ENCODE assay signal across 9 mouse cellular contexts in genomic region chr5:130950894-130951400, GRCm38 (mm10).
A peak's percentile ranks its signal among the peaks of the same experiment; 100 is the strongest.
DNase-seq lines count a peak whose midpoint lies in the region; ATAC-seq and TF ChIP-seq lines count a peak whose summit lies in the region.
"Had no signal": no experiment of that assay in that cellular context is flagged by ENCODE, and none has a peak within 500 bp of the region (broad histone marks: within the 10 kb centered on the region; RNA-seq: fewer than 3 reads in every experiment).

No protein-coding gene starts in this region.

- H3K9me3 ChIP-seq in hindbrain, postnatal 0 days (ENCODE audit: low read length), result no peaks in the 10 kb centered on the region
- H3K9me3 ChIP-seq in hindbrain, embryonic 14.5 days (ENCODE audit: control insufficient read depth, low read length), result no peaks in the 10 kb centered on the region
- no peaks in the 10 kb centered on the region for H3K9me3 ChIP-seq in ES-Bruce4 (replicated peaks; ENCODE audit: control insufficient read depth, insufficient read depth, low read length, poor library complexity, severe bottlenecking)
- H3K9me3 ChIP-seq: liver, embryonic 15.5 days had no signal

- 47% methylated on average over 6 of the region's 6 CpGs for WGBS in hindbrain, postnatal 0 days
- 46% methylated on average over 6 of the region's 6 CpGs for WGBS in hindbrain, embryonic 14.5 days

- H3K27me3 ChIP-seq in hindbrain, postnatal 0 days (ENCODE audit: insufficient read depth, low read length), result no peaks in the 10 kb centered on the region
- no peaks in the 10 kb centered on the region for H3K27me3 ChIP-seq in hindbrain, embryonic 14.5 days (ENCODE audit: control insufficient read depth, insufficient read depth, low read length)
- H3K27me3 ChIP-seq in ES-Bruce4 (ENCODE audit: control insufficient read depth, insufficient read depth, low read length, poor library complexity, severe bottlenecking), result no peaks in the 10 kb centered on the region
- H3K27me3 ChIP-seq: liver, embryonic 15.5 days had no signal

- ATAC-seq in hindbrain, postnatal 0 days, result no peak
- no peak for ATAC-seq in hindbrain, embryonic 14.5 days (ENCODE audit: low FRiP score)

- TF ChIP-seq EP300 in ES-Bruce4 (IDR thresholded peaks at IDR 0.05; ENCODE audit: insufficient read depth, low read depth, low read length), result peak; percentile 92

- H3K4me3 ChIP-seq in hindbrain, postnatal 0 days (ENCODE audit: low read length), result no peak overlapping the region
- H3K4me3 ChIP-seq in hindbrain, embryonic 14.5 days (replicated peaks; ENCODE audit: low read length), result no peak overlapping the region
- H3K4me3 ChIP-seq in ES-Bruce4 (ENCODE audit: low read depth, low read length), result no peak overlapping the region
- H3K4me3 ChIP-seq: liver, embryonic 15.5 days had no signal

- H3K27ac ChIP-seq in hindbrain, postnatal 0 days, result no peak overlapping the region
- H3K27ac ChIP-seq in hindbrain, embryonic 14.5 days, result no peak overlapping the region
- no peak overlapping the region for H3K27ac ChIP-seq in ES-Bruce4 (ENCODE audit: insufficient read depth, low read length)
- H3K27ac ChIP-seq: liver, embryonic 15.5 days had no signal

- TF ChIP-seq CTCF in hindbrain, postnatal 0 days (IDR thresholded peaks at IDR 0.05; ENCODE audit: low read depth), result peak; percentile 64
- TF ChIP-seq CTCF in ES-Bruce4 (IDR thresholded peaks at IDR 0.05; ENCODE audit: low read depth, low read length), result peak; percentile 29

- TF ChIP-seq POLR2A in ES-Bruce4 (IDR thresholded peaks at IDR 0.05; ENCODE audit: insufficient read depth, low read length), result no peak

- no peak overlapping the region for H3K9ac ChIP-seq in hindbrain, postnatal 0 days (replicated peaks; ENCODE audit: low read length)
- no peak overlapping the region for H3K9ac ChIP-seq in hindbrain, embryonic 14.5 days
- H3K9ac ChIP-seq in ES-Bruce4 (ENCODE audit: low read depth, poor library complexity, severe bottlenecking), result no peak overlapping the region
- H3K9ac ChIP-seq: liver, embryonic 15.5 days had no signal

- no peaks in the 10 kb centered on the region for H3K36me3 ChIP-seq in hindbrain, postnatal 0 days (ENCODE audit: insufficient read depth, low read length)
- H3K36me3 ChIP-seq in hindbrain, embryonic 14.5 days (replicated peaks; ENCODE audit: control insufficient read depth, insufficient read depth), result no peaks in the 10 kb centered on the region
- no peaks in the 10 kb centered on the region for H3K36me3 ChIP-seq in ES-Bruce4 (ENCODE audit: control insufficient read depth, insufficient read depth, low read length, poor library complexity, severe bottlenecking)
- H3K36me3 ChIP-seq: liver, embryonic 15.5 days had no signal

- H3K4me1 ChIP-seq in hindbrain, postnatal 0 days (ENCODE audit: insufficient read depth, low read length), result no peaks in the 10 kb centered on the region
- no peaks in the 10 kb centered on the region for H3K4me1 ChIP-seq in hindbrain, embryonic 14.5 days (replicated peaks; ENCODE audit: control insufficient read depth, insufficient read depth, low read length)
- H3K4me1 ChIP-seq in ES-Bruce4 (ENCODE audit: control insufficient read depth, insufficient read depth, low read length), result peaks cover 1% of the 10 kb centered on the region
- H3K4me1 ChIP-seq: liver, embryonic 15.5 days had no signal

- H3K4me2 ChIP-seq in hindbrain, postnatal 0 days (ENCODE audit: low read depth, low read length), result no peak overlapping the region
- H3K4me2 ChIP-seq in hindbrain, embryonic 14.5 days (replicated peaks), result no peak overlapping the region
- H3K4me2 ChIP-seq: liver, embryonic 15.5 days had no signal

- peak; percentile 38 for DNase-seq in hindbrain, postnatal 0 days (ENCODE audit: low spot score)
- DNase-seq in hindbrain, embryonic 14.5 days (ENCODE audit: low spot score), result no peak
- DNase-seq in cerebellum, adult 9-10 months, result peak; percentile 41
- peak; percentile 9 for DNase-seq in kidney, postnatal 10 days
- no peak for DNase-seq in natural killer cell, adult 2 months (ENCODE audit: low spot score in 2 of 2)
- no peak for DNase-seq in urinary bladder, postnatal 25 days (ENCODE audit: low spot score)
- DNase-seq in layer of hippocampus, adult 9-11 months, result no peak

Comparison
In these comparisons a context has a peak if more than half of its experiments do, and no peak if none do; other contexts are left out.
1. DNase-seq: peak in hindbrain, postnatal 0 days (single experiment), cerebellum, adult 9-10 months (single experiment) and kidney, postnatal 10 days (single experiment); none in hindbrain, embryonic 14.5 days (single experiment), natural killer cell, adult 2 months (0 of 2), urinary bladder, postnatal 25 days (single experiment) and layer of hippocampus, adult 9-11 months (single experiment).